Mouse (Mus musculus): ENCODE results near the gene Mif.
A peak's percentile ranks its signal among the peaks of the same experiment; 100 is the strongest.

The Mif gene

DNA sequence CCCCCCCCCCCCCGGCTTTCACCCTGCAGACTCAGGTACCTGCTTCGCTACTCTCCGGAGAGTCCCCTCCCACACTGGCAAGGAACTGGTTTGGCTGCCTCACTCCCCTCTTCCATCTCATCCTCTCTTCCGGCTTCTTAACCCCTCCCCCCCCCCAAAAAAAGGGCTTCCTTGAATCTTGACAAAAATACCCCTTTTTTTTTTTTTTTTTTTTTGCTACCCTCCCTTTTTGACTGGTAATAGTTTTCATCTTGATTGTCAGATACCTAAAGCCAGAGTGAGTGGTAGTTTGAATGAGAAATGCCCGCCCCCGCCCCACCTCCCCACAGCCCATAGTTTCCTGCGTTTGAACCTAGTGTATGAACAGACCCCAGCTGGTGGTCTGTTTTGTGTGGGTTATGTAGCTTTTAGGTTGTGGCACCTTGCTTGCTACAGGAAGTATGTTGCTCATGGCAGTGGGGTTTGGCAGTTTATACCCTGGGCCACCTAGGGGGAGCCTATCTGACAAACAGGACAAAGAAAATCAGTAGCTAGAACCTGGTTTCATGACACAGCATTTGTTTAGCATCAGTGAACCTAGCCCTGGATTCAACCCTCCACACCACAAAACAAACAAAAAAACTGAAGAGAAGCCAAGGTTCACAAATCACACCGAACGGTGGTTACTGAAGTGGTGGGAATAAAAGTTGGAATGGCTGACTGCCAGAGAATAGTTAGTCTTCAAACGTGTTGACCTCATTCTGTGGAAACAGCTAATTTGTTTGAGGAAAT lies 24.1 kb downstream of the Mif start:
- peak in 1 of 2 experiments; percentile 18 for DNase-seq

DNA sequence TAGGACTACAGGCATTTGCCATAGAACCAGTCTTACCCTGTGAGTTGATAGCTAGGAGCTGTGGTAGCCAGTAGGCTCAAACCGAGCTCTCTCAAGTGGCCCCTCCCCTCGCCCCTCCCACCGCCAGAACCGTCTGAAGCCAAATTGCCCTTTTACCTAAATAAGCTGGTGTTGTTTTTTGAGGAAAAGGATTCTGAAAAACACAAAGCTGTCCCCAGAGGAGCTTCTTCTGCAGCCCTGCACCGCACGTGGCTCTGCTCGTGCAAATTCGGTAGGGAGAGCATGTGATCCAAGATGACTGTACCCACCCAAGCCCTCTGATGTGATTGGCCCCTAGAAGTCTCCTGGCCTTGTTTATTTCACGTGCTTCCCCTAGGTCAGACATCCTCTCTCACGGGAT lies 24.7 kb downstream of the Mif start:
- peak; percentile 49 to 68 for DNase-seq

DNA sequence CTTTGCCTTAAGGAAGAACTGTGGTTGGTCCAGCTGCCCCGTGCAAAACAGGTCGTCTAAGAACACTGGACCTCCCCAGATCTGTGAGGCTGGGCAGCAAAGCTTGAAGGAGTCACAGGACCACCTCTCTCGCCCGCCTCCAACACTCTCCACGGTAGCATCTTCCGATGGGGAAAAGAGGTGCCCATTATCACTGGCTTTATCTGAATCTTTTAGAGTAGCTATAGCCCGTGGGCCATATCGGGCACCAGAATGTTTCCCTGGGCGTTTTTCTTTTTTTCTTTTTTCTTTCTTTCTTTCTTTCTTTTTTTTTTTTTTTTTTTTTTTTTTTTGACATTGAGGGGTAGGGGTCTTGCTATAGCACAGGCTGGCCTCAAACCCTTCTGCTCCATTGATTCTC lies 25.3 kb downstream of the Mif start:
- DNase-seq = no peak

DNA sequence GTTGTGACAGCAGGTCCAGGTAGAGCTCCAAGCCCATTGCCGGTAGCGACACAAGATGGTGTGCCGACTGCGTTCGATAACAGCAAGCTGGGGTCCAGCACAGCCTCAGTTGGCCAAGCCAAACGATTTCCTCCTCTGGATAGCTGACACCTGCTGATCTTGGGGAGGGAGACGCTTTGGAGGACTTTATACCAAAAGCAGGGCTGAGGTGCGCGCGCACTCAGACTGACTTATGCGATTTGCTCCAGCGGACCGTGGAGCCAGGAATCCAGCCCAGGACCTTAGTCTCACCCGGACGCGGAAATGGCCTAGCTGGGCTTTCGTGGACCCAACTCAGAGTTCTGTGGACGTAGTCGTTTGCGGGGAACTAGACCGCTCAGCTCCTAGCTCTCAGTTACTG lies 25.8 kb downstream of the Mif start:
- peak; percentile 55 to 71 for DNase-seq

DNA sequence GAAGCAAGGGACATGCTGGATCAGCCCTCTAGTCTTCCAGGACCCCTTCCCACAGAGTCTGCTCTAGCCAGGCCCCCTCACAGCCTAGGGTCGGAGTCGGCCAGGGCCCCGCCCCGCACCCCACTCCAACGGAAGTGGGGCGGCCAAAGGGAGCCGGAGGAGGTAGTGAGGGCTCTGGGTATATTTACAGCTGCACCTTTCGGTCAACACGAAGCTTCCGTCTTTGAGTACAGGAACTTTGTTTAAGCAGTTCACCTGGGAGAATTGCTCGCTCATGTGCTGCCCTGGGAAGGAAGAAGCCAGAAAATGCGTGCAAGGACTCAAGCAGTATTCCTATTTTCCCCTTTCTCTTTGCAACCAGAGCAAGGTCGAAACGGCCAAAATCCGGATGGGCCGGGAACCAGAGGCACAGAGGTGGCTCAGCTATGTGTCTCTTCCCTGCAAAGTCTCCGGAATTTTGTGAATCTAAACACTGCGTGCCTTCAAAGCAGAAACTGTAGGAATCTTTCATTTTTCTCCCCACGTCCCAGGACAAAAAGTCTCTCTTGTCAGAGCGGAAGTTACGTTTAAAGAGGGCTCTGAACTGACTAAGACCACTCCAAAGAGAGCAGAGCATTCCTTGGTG lies 26.5 kb downstream of the Mif start:
- peak; percentile 23 to 45 for DNase-seq

DNA sequence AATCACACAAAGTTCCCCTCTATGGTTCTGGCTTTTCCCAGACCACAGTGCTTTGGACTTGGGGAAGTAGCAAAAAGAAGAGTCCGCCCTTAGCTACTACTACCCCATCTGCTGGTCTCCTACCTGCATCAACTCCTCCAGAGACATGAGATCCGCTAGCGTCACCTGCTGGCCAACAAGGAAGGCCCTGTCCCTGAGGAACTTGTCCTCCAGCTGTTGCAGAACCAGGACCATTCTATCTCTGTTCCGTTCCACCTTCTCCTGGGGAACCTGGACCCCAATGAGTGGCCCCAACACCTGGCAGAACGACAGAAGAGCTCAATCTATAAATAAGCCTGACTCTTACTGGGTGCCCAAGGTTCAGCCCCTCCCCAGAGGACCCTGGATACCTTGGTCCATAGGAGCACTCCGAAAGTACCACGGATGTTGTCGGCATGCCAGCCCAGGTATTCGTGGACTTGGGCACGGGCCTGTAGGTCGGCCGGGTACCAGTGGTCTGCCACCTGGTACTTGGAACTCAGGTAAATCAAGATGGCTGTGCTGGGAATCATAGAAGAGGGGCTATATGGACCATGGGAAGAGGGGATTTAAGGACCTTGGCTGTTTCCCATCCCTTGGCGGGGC lies 27.7 kb downstream of the Mif start:
- peak; percentile 46 to 72 for DNase-seq

DNA sequence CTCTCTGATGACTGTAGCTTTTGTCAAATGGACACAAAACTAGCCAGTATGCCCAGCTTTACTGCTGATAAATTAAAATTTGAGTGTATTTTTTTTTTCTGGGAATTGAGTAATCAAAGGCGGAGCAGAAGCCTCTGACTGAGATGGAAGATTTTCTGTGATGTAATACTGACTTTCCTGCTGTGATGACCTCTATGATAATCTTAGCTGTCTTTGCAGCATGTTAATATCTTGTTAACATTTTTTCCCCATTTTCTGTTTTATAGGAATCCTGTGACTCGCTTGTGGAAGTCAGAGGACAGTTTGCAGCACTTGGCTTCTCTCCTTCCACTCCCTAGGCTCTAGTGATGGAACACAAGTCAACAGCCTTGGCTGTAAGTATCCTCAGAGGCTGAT lies 29.8 kb downstream of the Mif start:
- no peak for DNase-seq

DNA sequence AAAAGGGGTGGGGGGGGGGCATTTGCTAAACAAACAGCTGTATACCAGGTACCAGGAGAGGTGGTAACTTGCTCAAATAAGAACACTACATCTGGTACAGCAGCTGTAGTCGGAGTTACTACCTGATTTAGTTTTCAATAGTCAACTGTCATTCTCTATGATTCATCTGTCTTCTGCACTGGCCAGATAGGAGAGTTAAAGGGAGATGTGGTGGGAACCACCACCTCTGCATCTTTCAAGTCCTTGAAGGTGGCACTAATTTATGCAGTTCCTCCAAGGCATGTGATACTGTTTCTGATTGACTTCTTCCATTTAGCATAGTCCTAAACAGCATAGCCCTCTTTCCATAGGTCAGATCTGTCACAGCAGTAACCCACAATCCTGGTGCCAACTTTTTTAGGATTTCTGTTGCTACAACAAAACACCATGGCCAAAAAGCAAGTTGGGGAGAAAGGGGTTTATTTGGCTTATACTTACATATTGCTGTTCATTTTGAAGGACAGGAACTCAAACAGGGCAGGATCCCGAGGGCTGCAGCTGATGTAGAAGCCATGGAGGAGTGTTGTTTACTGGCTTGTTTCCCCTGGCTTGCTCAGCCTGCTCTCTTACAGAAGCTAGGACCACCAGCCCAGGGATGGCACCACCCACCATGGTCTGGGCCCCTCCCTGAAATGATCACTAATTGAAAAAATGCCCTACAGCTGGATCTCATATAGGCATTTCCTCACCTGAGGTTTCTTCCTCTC lies 30.3 kb downstream of the Mif start:
- DNase-seq = no peak

DNA sequence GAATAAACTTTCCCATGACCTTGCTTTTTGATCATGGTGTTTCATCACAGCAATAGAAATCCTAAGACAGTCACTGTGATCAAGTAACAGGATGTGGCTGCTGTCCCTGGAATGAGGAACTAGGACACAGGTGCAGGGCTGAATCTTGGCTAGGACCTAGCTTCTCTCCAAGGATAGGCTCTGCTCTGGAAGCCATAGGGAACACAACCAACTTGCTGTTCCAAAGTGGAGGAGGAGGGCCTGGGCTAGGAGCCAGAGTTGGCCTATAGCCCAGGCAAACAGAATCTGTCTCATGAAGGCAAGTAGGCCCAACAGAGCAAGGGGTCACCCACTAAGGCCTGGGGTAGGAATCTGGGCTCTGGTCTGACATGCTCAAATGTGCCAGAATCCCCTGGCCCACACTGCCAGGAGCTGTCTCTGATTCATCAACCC lies 31.5 kb downstream of the Mif start:
- DNase-seq = no peak

DNA sequence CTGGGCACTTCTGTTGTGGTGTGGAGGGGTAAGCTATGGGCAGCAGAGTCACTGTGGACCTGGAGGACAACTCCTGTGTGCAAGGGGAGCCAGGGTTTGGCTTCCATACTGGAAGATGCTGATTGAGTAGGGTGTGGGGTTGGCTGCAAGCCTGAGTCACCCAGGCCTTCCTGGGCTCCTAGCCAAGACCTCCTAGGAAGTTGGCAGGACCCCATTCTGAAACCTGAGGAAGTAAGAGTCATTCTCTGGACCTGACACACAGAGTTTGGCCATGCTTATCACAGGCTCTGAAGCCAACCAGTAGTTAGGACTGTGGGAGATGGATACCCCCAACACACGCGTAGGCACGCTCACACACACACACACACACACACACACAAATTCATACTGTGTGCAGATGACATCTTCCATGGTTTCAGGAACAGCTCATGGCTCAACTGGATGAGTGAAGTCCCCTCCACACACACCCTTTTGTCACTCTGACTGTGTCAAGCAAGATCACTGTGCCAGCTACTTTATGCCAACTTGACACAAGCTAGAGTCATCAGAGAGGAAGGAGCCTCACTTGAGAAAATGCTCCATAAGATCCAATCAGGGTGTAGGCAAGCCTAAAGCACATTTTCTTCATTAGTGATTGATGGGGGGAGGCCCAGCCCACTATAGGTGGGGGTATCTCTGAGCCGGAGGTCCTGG lies 32.2 kb downstream of the Mif start:
- no peak for DNase-seq

DNA sequence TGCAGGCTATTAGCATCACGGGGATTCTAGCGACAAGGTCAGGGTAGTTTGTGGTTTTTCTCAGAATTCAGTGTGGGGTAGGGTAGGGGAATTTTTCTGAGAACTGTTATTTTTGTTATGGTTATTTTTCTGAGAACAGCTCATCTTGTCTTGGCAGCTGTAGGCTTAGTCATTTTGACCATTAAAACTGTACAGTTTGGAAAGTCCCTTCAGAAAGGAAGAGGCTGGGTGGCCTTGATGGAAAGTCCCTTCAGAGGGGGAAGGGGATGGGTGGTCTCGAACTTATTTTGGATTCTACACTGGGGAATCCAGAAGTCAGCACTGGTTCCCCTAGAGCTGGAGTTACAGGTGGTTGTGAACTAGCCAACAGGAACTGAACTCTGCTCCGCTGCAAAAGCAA lies 35.5 kb downstream of the Mif start:
- DNase-seq = no peak

DNA sequence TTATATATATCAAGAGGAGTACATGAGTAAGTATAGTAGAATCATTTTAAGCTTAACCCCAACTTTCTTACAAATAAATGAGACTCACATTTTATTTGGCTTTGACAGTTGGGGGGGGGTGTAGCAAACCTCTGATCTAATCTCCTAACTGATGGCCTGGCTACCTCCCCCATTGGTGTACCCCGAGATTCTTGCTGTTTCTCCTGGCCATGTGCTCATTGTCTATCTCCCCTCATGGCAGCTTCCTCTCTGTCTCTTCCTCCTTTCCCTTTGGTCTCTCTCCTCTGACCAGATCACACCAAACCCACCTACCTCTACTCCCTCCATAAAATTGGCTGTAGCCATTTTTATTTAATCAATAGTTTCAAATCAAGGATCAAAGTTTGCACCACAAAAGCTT lies 36.3 kb downstream of the Mif start:
- DNase-seq = no peak

DNA sequence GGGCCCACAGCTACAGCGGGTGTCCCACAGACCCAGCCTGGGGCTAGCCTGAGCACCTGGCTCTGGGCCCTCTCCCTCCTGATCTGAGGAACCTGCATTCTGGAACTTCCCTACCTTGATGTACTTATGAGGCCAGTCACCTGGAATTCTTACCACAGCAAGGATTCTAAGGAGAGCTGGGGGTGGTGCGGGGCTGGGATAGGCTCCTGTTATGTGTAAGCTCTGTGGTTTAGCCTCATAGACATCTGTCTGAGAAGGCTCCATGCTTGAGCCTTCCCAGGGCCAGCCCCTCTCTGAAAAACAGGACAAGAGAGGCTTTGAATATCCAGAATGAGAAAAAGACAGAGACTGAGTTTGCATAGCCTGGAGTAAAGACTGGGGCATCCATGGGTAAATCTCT lies 37.6 kb downstream of the Mif start, which contains the start of gene Gstt4:
TSS of gene Gstt4 (minus strand) at position 101 of the 400 bp plus-strand sequence.
- no peak for DNase-seq

DNA sequence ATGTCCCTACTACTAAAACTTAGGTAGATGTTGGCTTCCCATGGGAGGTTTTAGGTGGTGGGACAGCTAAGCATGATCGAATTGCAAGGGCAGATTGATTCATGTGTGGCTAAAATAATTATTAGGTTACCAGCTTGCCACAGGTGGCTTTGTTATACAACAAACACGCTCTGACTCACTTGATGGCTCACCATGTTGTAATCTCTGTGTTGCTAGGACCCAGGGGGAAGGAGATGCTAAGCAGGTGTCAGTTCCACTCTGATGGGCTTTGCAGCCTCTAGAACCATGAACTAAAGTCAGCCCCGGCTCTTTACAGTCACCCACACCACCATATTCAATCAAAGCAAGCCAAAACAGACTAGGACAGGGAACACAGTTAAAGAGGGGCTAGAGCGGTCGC lies 40.2 kb downstream of the Mif start:
- no peak for DNase-seq

DNA sequence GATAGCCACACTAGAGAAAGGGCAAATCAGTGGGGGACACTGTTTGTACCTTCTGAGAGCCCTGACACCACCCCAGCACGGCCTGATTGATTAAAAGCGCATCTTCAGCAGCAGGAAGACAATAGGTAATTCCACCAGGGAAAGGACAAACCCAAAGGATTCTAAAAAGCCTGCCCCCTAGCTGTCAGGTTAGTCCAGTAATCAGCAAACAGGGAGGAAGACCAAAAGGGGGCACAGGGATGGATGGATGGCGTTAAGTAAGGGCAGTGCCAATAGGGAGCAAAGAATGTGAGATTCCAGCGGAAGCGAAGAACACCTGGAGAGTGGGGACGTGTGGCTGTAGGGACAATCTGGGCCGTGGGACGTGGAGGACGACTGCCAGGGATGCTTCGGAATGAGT lies 41.4 kb downstream of the Mif start:
- no peak for DNase-seq
